Mouse (Mus musculus) embryonic facial prominence, embryonic 14.5 days (tissue): ENCODE results near the gene Angptl6. TPM values are rescaled to one million over a fixed set of nuclear protein-coding genes. Genes with fewer than 3 reads are reported as not detected.
A peak's percentile ranks its signal among the peaks of the same experiment; 100 is the strongest.

Source experiments
- ATAC-seq: fragments of 200-750 bp; cut with Nextera tagmentation; 2 replicates; pipeline ENCODE4 v1.8.0; 2017; ENCODE audit warnings: low read depth, moderate number of reproducible peaks, moderate TSS enrichment
- DNase-seq: peaks from one replicate; pipeline ENCODE4 v3.0.0-alpha.2; 2015; ENCODE audit warnings: low spot score
- H3K27ac ChIP-seq: fragments of 300-500 bp; sonication (generic); replicated peaks from 2 replicates; pipeline ENCODE4 v1.5.1; 2014; ENCODE audit warnings: low read depth, mild to moderate bottlenecking, low read length, moderate library complexity
- H3K27me3 ChIP-seq: fragments of 300-500 bp; sonication (generic); replicated peaks from 2 replicates; pipeline ENCODE4 v1.6.1; 2014; ENCODE audit warnings: low read length; ENCODE audit not compliant: control insufficient read depth, insufficient read depth
- H3K36me3 ChIP-seq: fragments of 300-500 bp; sonication (generic); 2 replicates; pipeline ENCODE4 v1.6.1; 2014; ENCODE audit warnings: low read length, mixed read lengths; ENCODE audit not compliant: control insufficient read depth, insufficient read depth
- H3K4me1 ChIP-seq: fragments of 300-500 bp; sonication (generic); 2 replicates; pipeline ENCODE4 v1.6.1; 2014; ENCODE audit warnings: antibody characterized with exemption, low read length; ENCODE audit not compliant: control insufficient read depth, insufficient read depth
- H3K4me2 ChIP-seq: fragments of 300-500 bp; sonication (generic); 2 replicates; pipeline ENCODE4 v1.6.1; 2014; ENCODE audit warnings: low read depth, mild to moderate bottlenecking, low read length, moderate library complexity, mixed read lengths
- H3K4me3 ChIP-seq: fragments of 300-500 bp; sonication (generic); 2 replicates; pipeline ENCODE4 v1.5.1; 2014; ENCODE audit warnings: low read depth, mild to moderate bottlenecking, low read length
- H3K9ac ChIP-seq: fragments of 300-500 bp; sonication (generic); 2 replicates; pipeline ENCODE4 v1.6.1; 2014; ENCODE audit warnings: low read depth, mild to moderate bottlenecking, low read length, moderate library complexity, mixed read lengths
- H3K9me3 ChIP-seq: fragments of 300-500 bp; sonication (generic); 2 replicates; pipeline ENCODE4 v1.6.1; 2016; ENCODE audit warnings: low read length; ENCODE audit not compliant: control insufficient read depth
- WGBS: fragments of 180-500 bp; shearing (Covaris S2); extraction: QIAGEN DNeasy Blood & Tissue Kit; methylation state at CpG from one replicate; pipeline ENCODE4 v1.1.7; 2014; 5-methylcytosine and 5-hydroxymethylcytosine counted together
- polyA plus RNA-seq: library from polyadenylated mRNA; unstranded; fragments of >200 nt; fragmentation: Nextera tagmentation; extraction: Ambion mirVana; gene quantifications from 2 replicates; pipeline ENCODE4 v1.2.1, GENCODE M21; 2014

The Angptl6 gene
- polyA plus RNA-seq, 1 experiment from 2014 or later: 3.4 TPM

- no peak for DNase-seq
- Histone ChIP-seq H3K4me2 (no peak overlapping the region), H3K4me1 (no peaks in the 10 kb centered on the region), H3K4me3 (no peak overlapping the region), H3K27ac (no peak overlapping the region), H3K27me3 (no peaks in the 10 kb centered on the region), H3K9ac (no peak overlapping the region), H3K36me3 (no peaks in the 10 kb centered on the region), H3K9me3 (no peaks in the 10 kb centered on the region)
- 53% methylated on average over 4 of the region's 4 CpGs for WGBS
- ATAC-seq: no peak
Observed at GRCm38 (mm10) chr9:20862225-20862624, 17.3 kb downstream of the Angptl6 start.

GRCm38 (mm10) chr9:20861821-20862220 is 17.7 kb downstream of the Angptl6 start:
- H3K4me1 ChIP-seq: no peaks in the 10 kb centered on the region
- H3K9me3 ChIP-seq: no peaks in the 10 kb centered on the region
- 5% methylated on average over 4 of the region's 4 CpGs for WGBS
- ATAC-seq: no peak
- no peak overlapping the region for H3K4me3 ChIP-seq
- H3K27ac ChIP-seq: no peak overlapping the region
- H3K27me3 ChIP-seq: no peaks in the 10 kb centered on the region
- H3K9ac ChIP-seq: no peak overlapping the region
- H3K4me2 ChIP-seq: no peak overlapping the region
- H3K36me3 ChIP-seq: no peaks in the 10 kb centered on the region
- DNase-seq: no peak

GRCm38 (mm10) chr9:20859926-20860325 is 19.6 kb downstream of the Angptl6 start:
- DNase-seq (no peak), ATAC-seq (no peak)
- Histone ChIP-seq H3K27ac (no peak overlapping the region), H3K36me3 (no peaks in the 10 kb centered on the region), H3K4me3 (no peak overlapping the region), H3K4me2 (no peak overlapping the region), H3K27me3 (no peaks in the 10 kb centered on the region), H3K9ac (no peak overlapping the region), H3K9me3 (no peaks in the 10 kb centered on the region), H3K4me1 (no peaks in the 10 kb centered on the region)
- 47% methylated on average over 6 of the region's 6 CpGs for WGBS

DNA sequence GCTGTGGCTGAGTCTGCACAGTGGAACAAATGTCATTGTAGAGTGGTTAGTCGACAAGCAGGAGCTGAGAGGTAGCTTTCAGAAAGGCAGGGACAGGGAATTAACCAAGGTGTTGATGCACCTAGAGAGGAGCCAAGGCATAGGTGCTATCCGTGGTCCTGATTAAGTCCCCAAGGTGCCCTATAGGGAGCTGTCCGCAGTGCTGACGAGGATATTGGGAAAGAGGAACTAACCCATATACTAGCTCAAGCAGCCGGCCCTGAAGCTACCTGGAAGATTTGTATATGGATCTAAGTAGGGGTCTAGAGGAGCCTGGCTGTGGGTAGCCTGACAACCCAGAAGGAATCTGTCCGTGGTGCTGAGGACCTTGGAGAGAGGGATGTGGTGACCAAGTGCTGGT is 22.4 kb downstream of the Angptl6 start:
- 10% methylated on average over 6 of the region's 6 CpGs for WGBS
- H3K36me3 ChIP-seq: no peaks in the 10 kb centered on the region
- H3K9ac ChIP-seq: no peak overlapping the region
- ATAC-seq (no peak), DNase-seq (peak; percentile 80)
- H3K27ac ChIP-seq: no peak overlapping the region
- H3K27me3 ChIP-seq: no peaks in the 10 kb centered on the region
- H3K4me3 ChIP-seq: no peak overlapping the region
- H3K4me1 ChIP-seq: no peaks in the 10 kb centered on the region
- no peaks in the 10 kb centered on the region for H3K9me3 ChIP-seq
- H3K4me2 ChIP-seq: no peak overlapping the region

DNA sequence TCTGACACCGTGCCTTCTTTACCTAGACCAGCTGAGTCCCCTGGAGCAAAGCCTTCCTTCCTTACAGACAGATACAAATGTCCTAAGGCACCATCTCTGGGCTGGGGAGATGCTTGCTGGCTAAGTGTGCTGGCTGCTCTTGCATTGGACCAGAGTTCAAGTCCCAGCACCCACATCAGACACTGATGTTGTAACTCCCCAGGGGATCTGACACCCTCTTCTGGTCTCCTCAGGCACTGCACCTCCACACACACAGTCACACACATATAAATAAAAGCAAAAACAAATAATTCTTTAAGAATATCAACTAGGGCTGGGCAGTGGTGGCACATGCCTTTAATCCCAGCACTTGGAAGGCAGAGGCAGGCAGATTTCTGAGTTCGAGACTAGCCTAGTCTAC is 29.3 kb downstream of the Angptl6 start:
- H3K4me3 ChIP-seq: no peak overlapping the region
- H3K27ac ChIP-seq: no peak overlapping the region
- WGBS: 79% methylated on average over 2 of the region's 2 CpGs
- H3K36me3 ChIP-seq: no peaks in the 10 kb centered on the region
- H3K9ac ChIP-seq: no peak overlapping the region
- H3K9me3 ChIP-seq: no peaks in the 10 kb centered on the region
- ATAC-seq (no peak), DNase-seq (no peak)
- no peak overlapping the region for H3K4me2 ChIP-seq
- no peaks in the 10 kb centered on the region for H3K4me1 ChIP-seq
- H3K27me3 ChIP-seq: no peaks in the 10 kb centered on the region

- Histone ChIP-seq H3K4me3 (no peak overlapping the region), H3K9me3 (no peaks in the 10 kb centered on the region), H3K27me3 (no peaks in the 10 kb centered on the region), H3K36me3 (no peaks in the 10 kb centered on the region), H3K9ac (no peak overlapping the region), H3K4me2 (no peak overlapping the region), H3K27ac (no peak overlapping the region), H3K4me1 (no peaks in the 10 kb centered on the region)
- no peak for DNase-seq
- no peak for ATAC-seq
- 23% methylated on average over 2 of the region's 2 CpGs for WGBS
Observed at GRCm38 (mm10) chr9:20842670-20843069, 36.9 kb downstream of the Angptl6 start.

GRCm38 (mm10) chr9:20842211-20842610 is 37.3 kb downstream of the Angptl6 start:
- no peak overlapping the region for H3K4me3 ChIP-seq
- H3K27ac ChIP-seq: no peak overlapping the region
- WGBS: 67% methylated on average over 4 of the region's 4 CpGs
- DNase-seq (no peak), ATAC-seq (no peak)
- H3K4me2 ChIP-seq: no peak overlapping the region
- no peaks in the 10 kb centered on the region for H3K9me3 ChIP-seq
- H3K4me1 ChIP-seq: no peaks in the 10 kb centered on the region
- H3K9ac ChIP-seq: no peak overlapping the region
- no peaks in the 10 kb centered on the region for H3K27me3 ChIP-seq
- no peaks in the 10 kb centered on the region for H3K36me3 ChIP-seq

DNA sequence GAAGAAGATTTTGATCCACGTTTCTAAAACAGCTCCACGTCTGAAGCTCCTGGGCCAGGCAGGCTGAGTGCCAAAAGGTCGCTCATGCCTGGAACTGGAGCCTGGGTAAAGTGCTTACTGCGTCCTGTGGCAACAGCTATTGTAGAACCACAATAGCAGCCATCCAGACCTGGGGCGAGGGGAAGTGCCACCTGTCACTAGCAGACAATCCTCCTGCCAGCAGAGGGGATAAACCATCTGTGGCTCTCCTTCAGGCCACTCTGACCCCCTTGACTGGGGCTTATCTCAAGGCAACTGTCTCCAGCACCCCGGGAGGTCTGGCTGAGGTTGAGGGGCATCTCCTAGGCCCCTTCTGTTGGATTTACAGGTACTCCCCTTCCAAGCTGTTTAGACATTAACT is 40.6 kb downstream of the Angptl6 start:
- H3K36me3 ChIP-seq: no peaks in the 10 kb centered on the region
- no peak overlapping the region for H3K4me3 ChIP-seq
- DNase-seq (no peak), ATAC-seq (no peak)
- 60% methylated on average over 5 of the region's 6 CpGs for WGBS
- no peaks in the 10 kb centered on the region for H3K27me3 ChIP-seq
- H3K9me3 ChIP-seq: no peaks in the 10 kb centered on the region
- no peak overlapping the region for H3K4me2 ChIP-seq
- no peak overlapping the region for H3K9ac ChIP-seq
- H3K4me1 ChIP-seq: no peaks in the 10 kb centered on the region
- no peak overlapping the region for H3K27ac ChIP-seq

DNA sequence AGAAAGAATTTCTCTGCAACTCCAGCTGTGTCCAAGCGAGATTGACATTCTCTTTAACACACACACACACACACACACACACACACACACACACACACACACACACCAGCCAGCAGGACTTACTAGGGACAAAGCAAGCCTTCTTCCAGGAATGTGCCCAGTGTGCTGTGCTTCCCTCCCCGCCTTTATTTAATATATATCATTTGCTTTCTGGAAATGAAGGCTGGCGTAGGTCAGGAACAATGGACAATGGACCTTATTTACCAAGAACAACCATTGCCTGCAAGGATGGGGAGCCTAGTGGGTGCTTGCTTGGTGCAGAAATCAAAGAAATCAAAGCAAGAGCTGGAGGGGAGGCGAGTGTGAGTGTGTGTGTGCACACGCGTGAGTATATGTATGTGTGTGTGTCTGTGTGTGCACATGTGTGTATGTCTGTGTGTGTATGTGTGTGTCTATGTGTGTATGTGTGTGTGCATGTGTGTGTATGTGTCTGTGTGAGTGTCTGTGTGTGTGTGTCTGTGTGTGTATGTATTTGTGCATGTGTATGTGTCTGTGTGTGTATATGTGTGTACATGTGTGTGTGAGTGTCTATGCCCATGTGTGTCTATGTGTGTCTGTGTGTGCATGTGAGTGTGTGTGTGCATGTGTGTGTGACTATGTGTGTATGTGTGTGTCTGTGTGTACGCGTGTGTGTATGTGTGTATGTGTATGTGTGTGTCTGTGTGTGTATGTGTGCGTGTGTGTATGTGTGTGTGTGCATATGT is 42.2 kb downstream of the Angptl6 start:
- no peaks in the 10 kb centered on the region for H3K36me3 ChIP-seq
- no peaks in the 10 kb centered on the region for H3K4me1 ChIP-seq
- no peaks in the 10 kb centered on the region for H3K9me3 ChIP-seq
- ATAC-seq (no peak), DNase-seq (peak; percentile 15)
- no peak overlapping the region for H3K4me2 ChIP-seq
- no peak overlapping the region for H3K4me3 ChIP-seq
- no peak overlapping the region for H3K9ac ChIP-seq
- 70% methylated on average over 9 of the region's 9 CpGs for WGBS
- no peak overlapping the region for H3K27ac ChIP-seq
- H3K27me3 ChIP-seq: no peaks in the 10 kb centered on the region
